Mouse (Mus musculus) megakaryocyte progenitor cell, adult 5-6 weeks (primary cell): ENCODE results near the gene Rasgef1a. TPM values are rescaled to one million over a fixed set of nuclear protein-coding genes. Genes with fewer than 3 reads are reported as not detected.

Source experiments
- ATAC-seq: replicated peaks from 2 replicates; pipeline ENCODE4 v1.8.0; 2016; ENCODE audit warnings: mild to moderate bottlenecking, moderate TSS enrichment, inconsistent platforms; ENCODE audit not compliant: poor library complexity
- total RNA-seq, 2 experiments: library from RNA; stranded (forward) in 1 of 2; stranded (reverse) in 1 of 2; fragments of 157-497, 149-512 nt in 1 of 2; fragments of 200-1000 nt in 1 of 2; gene quantifications; 2 replicates each; pipeline versions ENCODE4 v1.2.3 to v1.2.4; 2015 to 2017

Rasgef1a gene
- total RNA-seq, 2 experiments from 2014 or later = 0.17 TPM; not detected in 1

DNA sequence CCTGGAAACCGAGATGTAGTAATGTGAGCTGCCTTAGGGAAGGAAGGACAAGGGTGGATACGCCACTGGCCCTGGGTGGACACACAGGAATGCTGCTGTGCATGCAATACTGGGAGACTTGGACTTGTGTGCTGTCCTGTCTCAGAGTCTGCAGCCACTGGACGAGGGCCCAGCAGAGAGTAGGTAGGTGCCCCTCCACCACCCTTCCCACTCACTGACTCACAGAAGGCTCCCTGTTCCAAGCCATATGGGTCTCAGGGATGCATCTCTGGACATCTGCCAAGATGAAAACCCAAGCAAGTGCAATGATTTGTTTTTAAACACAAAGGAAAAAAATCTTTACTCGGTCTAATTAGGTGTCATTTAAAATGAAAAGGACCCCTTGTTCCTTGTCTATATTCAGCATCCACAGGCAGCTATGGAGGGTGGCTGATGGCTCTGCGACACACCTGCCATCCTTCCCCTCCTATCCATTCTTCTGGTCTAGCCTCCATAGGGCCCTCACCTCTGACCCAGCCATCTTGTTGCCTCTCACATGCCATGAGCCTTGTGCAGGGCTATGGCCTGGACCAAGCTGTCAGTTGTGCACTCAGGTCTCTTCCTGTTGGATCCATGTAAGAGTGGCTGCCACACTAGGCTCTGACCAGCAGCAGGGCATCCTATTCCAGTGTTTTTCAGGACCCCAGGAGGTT is 59.2 kb downstream of the Rasgef1a start:
- ATAC-seq = no peak

DNA sequence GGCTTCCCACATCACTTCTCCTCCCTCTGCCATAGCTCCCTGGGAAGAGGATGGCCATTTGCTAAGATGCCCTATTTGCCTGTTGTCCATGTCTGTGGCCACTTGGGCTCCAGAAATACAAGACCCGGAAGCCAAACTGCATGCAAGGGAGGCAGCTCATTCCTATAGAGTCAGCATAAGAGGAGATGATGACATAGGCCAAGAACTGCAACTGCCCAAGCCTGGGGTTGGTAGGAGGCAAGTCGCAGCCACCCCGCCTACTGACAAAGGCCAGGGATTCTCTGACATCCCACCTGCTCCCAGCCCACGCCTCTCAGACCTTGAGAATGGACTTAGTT is 59.7 kb downstream of the Rasgef1a start:
- ATAC-seq = no peak

DNA sequence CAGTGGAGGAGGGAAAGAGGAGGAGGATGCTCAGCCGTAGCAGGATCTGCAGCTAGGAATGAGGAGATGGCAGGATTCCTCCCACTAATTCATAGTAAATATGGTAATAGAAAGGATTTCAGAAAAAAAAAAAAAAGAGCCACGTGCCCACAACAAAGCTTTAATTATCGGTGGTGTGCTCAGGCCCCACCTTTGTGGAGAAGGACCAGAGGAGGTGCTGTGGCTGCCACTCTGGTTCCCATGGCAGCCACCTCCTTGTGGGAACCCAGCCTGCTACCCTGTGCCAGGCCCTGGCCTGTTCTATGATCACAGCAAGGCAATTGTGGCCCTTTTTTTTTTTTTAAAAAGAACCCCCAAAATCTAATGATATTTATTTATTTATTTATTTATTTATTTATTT is 60.2 kb downstream of the Rasgef1a start:
- ATAC-seq = no peak

DNA sequence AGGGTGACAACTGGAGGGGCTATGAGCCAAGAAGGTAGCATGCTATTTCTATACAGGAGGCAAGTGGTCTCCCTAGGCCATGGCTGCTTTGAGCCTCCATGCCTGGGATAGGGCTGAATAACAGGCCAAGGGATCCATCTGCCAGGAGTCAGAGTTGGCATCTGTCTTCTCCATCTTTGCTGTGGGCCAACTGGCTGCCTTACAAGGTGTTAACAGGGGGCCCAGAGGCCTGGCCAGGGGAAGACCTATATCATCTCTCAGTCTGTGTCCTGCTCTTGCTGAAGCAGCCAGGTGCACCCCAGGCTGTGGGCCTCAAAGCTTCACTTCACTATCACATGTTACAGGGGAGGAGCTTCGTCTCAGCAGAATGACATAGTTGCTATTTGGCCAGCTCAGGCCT is 60.9 kb downstream of the Rasgef1a start:
- ATAC-seq = no peak

DNA sequence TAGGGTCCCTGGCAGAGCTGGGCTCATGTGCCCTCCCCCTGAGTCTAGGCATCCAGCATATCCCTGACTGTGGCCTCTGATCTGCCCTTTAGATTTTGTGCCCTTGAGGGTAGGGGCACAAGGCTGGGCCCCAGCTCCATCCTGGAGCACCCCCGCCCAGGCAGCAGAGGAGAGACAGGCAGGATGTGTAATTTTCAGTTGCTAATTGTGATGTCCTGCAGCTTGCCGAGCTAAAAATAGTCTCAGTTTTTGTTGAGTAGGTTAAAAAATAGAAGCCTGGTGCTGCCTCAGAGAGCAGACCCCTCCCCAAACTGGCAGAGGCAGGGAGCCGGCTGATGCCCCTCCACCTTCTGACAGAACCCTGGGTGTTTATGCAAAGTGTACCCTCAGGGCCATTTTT is 62.9 kb downstream of the Rasgef1a start:
- ATAC-seq = no peak

DNA sequence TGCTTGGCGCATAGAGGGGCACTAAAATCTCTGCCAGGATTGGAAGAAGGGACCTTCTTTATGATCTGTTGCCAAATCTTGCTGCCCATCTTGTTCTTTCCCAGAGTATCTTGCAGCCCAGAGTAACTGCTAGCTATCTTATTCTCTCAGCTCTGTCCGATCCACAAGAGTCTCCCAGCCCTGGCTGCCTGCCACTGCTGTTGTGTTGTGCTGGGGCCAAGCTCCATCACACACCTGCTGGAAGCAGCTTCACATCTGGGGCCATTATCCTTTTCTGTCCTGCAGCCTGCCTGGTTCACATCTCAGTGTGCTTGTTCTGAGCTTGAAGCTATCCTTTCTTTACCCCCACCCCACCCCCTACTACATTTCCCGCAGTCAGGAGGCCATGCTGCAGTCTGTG is 65.0 kb downstream of the Rasgef1a start:
- no peak for ATAC-seq

DNA sequence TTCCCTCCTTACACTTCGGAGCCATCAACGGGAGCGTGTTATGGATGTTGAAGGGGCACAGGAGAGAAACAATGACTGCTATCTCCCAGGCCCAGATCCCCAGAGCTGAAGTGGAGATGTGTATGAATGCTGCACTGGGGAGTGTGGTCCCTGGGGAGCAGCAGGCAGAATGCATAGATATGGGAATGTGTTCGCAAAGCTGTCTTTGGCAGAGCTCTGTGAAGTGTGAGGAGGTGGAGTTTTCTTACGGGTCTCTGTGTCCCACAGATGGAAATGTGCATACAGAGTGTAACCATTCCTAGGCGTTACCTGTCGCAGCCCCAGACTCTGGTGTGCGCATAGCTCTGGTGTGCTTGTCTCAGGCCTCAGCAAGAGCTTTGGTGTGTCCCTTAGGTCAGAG is 65.5 kb downstream of the Rasgef1a start:
- ATAC-seq = no peak

DNA sequence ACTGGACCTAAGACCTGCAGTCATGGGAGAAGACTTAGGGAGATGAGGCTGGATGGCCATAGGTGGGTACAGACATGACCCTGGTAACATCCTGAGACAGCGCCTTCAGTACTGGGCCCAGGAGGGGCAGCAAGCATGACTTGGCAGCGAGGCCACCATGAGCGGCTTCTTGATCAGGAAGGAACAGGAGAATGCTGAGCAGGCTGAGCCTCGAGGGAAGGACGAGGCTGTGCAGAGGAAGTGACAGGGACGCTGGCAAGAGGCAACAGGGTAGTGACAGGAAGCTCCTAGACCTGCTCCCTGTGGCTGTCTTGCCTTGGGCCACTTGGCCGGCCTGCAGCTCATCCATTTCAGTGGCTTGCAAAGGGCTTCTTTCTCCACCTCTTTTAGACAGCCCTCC is 66.2 kb downstream of the Rasgef1a start:
- peak; percentile 60 for ATAC-seq

DNA sequence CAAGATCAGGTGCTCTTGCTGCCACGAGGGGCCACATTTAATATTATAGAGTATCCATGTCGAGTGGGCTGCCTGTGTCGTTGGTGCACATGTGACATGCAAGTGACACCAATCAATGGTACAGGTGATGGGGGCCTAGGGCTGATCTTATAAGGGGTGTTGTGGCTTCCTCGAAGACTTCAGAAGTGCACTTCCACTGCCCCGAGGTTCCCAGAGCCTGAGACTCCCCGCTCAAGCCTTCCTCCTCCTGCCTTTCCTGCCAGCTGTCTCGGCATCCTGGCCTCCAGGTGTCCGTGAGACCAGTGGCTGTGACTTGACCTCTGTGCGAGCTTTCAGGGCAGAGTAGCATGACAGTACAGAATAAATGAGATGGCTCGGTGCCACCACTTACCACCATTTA is 67.5 kb downstream of the Rasgef1a start:
- ATAC-seq = no peak

DNA sequence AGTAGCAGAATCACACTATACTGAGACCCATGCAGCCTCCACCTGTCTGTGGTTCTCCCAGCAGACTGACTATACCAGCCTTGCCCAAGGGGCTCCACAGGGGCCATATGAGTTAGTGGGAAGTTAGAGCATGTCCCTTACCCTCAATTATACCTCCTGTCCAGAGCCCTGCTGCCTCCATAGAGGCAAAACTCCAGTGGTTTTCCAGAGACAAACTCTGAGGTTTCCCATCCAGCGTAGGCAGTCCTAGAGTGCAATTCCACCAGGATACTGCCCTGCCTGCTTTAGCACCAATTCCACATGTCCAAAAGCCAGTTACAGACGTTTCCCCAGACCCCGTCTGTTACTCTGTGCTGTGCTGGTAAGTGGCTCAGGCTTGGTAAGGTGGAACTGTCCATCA is 68.1 kb downstream of the Rasgef1a start:
- ATAC-seq = no peak

DNA sequence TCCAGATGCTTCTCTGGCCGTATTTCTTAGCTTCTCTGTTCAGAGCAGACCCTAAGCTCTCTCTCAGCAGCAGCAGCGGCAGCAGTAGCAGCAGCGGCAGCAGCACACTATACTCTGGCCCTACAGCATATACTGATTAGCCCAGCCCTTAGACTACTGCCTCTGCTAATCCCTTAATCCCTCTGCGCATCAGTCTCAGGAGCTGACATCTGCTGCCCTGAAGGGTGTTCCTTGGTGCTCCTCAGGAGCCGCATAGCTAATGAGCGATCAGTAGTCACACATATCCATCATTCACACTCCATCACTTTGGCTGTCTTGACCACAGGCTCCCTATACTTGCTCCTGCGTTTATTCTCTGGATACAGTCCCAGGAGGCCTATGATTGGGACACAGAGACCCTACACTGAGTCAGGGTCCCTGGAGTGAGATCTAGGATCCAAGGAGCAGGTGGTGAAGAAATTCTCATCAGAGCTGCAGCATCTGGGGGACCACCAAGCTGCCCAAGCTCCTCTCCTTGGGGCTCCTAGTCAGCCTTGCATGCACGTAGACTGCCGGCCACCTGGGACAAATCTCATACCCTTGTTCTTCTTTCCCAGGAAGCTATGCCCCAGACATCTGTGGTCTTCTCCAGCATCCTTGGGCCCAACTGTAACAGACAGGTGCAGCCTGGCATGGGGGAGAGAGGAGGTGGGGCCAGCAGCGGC is 68.7 kb downstream of the Rasgef1a start:
- ATAC-seq = no peak

DNA sequence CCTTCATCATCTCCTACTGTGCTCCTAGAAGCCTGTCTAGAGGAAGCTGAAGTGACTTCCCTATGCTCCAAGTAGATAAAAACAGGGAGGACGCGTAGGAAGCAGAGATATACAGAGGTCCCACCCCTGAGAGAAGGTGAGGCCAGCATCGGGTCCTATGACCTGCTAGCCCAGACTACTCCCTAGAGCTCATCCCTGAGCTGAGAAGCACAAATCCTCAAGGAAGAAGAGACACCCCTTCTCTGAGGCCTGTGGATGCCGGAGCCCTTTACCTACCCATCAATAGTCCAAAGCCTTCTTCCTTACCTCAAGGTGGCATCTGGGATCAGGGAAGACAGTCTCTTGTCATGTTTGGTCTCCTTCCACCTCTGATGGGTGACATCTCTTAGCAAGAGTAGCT is 69.5 kb downstream of the Rasgef1a start:
- no peak for ATAC-seq

DNA sequence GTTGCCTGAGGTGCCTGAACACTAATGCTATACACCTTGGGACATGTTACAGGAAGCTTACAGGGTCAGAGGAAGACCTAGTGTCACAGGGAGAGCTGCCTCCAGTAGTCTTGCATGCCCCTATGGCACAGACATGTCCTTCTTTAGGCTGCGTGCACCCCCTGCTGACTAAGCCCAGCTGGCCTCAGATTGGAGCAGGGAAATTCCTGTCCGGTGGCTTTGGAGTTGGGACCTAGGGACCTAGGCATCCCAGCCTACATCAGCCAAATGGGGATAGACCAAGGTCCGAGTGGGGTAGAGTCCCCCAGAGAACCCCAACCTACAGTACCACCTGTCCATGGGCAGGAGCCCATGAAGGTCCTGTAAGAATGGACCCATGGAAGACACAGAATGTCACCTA is 71.1 kb downstream of the Rasgef1a start:
- ATAC-seq = no peak

DNA sequence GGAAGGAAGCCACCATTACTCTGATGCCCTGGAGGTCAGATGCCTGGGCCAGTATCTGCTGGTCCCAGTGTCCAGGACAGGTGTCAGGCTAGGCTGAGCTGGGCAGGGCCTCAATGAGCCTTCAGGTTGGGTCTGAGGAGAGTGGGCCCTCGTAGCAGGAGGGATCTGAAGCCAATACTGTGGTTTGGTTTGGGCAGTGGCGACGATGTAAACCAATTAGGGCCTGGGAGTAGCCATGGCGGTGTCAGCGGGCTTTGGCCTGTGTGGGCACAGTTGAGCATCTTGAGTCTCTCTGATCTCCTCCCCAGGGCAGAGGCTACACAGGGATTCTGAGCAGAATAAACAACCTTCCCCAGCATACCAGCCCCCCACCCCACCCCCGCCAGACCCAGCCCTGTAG is 72.4 kb downstream of the Rasgef1a start:
- no peak for ATAC-seq

DNA sequence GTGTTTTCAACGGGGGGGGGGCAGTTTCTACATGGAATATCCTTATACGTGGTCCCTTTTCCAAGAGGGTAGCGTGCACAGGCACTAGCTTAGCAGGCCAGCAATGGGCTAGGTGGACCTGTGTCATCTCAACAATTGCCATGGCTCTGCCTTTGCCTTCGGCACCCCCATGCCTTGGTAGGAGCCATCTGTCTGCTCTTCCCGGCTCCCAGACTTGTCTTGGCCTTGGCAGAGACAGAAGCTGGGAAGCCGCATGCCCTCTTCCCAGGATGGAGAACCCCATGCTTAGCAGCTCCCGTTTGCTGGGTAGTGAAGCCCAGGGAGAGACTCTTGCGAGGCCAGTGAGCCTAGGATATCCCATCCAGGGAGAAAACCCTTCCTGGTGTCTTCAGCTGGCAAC is 73.4 kb downstream of the Rasgef1a start:
- no peak for ATAC-seq

DNA sequence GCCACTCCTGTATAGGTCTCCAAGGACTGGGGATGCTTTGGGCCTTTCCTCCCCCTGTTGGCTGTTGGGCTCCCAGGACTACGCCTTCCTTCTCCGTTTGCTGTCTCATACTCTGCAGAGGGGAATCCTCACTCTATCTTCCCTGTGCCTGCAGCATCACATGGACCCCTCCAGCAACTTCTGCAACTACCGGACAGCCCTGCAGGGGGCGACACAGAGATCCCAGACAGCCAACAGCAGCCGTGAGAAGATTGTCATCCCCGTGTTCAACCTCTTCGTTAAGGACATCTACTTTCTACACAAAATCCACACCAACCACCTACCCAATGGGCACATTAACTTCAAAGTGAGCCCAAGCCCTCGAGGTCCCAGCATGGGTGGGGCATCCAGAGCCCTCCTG is 76.7 kb downstream of the Rasgef1a start:
- peak; percentile 78 for ATAC-seq

DNA sequence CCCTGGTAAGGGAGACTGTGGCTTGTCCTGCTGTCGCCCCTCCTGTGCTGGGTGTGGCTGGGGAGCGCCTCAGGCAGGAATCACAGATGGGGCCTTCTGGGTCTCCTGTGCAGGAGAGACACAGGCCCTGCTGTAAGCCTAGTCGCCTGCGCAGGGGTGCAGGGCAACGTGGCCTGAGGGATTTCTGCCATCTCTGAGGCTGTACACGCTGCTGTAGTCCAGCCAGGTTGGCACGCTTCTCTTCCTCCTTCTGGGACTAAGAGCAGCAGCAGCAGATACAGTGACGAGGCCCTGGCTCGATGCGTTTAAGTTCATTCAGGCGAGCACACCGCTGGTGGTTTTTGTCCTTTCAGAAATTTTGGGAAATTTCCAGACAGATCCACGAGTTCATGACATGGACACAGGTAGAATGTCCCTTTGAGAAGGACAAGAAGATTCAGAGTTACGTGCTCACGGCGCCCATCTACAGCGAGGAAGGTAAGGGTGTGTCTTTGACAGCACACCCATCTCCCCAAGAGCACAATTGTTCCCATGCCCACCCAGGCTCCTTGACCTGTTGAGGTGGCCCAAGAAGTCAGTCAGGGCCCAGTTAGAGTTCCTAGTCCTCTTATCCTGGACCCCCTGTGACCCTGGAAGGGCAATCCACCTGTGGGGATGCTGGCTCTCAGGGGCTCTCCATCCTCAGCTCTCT is 77.7 kb downstream of the Rasgef1a start:
- no peak for ATAC-seq

DNA sequence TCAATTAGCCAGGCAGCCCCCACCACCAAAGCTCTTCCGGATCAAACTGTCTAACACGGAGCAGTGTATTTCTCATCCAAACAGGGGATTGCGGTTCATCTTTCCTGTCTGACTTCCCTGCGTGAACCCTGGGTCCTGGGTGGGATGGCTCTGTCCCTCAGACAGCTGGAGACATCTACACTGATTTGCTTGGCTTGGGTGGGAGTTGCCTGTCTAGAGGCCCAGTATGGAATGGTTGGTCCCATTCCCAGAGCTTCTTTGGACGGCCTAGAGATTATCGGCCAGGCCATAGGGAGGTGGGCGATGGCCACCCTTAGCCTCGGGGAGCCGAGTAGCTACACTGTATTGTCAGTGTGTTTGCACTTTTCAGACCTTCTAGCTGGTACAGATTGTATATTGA is 79.6 kb downstream of the Rasgef1a start:
- no peak for ATAC-seq

DNA sequence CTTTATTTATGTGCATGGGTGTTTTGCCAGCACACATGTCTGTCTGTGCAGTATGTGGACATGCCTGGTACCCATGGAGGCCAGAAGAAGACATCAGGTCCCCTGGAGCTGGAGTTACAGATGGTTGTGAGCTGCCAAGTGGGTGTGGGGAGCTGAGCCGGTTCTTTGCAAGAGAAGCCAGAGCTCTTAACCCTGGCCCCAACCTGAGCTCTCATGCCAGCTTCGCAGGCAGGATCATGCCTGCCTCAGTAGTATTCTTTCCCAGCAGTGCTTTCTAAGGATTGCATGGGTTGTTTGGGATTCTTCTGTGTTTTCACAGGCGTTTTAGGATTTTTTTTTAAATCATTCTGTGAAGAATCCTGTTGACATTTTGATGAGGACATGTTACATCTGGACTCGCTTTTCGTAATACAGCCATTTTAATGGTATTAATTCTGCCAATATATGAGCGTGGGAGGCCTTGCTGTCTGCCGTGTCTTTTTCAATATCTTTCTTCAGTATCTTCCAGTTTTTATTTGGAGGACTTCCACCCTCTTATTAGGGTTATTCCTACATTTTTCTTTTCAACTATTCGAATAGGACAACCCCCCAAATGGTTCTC is 86.6 kb downstream of the Rasgef1a start:
- no peak for ATAC-seq

DNA sequence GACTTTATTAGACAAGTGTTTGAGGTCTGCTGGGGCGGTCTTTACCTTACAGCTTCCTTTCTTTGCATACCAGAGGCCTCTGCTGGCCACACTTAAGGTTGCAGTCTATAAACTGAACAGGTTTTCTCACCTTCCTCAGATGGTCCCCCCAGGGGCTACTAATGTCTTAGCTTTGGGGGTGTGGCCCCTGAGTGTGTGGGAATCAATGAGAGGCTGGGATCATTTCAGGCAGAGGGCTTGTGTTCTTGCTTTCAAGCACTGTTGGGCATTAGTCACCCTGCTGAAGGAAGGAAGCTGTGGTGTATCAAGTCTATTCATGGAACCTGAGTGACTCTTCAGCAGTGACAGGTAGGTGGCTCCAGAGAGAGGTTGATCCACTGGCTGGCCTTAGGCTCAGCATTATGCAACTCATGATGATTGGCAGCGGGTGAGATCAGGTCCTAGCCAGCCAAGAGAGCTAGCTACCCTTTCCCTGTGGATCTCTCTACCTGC is 88.1 kb downstream of the Rasgef1a start:
- peak; percentile 89 for ATAC-seq

DNA sequence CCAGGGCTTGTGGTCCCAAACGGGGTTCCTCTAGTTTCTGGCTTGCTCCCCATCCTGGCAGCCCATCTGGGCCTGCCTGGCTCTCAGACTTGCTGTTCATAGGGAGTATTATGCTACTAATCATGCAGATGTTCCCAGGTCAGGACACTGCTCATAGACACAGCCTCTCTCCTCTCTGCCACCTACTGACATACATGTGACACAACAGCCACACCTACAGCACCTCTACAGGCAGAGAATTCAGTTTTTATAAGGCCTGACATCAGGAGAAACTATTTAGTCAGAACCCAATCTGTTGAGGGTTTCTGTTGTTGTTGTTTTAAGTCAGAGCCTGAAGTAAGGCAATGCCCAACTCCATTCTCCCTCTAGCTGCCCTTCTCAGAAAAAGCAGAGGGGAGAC is 100.6 kb downstream of the Rasgef1a start:
- peak; percentile 64 for ATAC-seq

DNA sequence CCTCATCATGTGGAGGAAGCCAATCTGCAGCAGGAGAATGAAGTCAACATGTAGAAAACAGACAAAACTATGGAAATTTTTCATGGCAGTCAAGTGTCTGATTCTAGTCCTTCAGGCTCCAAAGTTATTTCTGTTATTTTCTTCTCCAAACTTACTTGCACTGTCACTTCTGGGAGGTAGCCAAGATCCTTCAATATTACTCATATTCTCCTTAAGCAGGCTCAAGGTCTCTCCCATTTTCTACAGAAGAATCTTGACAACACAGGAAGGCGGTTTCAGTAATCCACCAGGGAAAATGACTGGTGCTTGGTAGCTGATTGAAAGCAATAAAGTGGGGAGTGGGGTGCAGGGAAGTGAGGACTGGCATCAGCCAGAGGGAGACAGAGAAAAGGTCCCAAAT is 111.5 kb downstream of the Rasgef1a start:
- no peak for ATAC-seq
